Mouse (Mus musculus): ENCODE data around the gene Myo16.

Gene Myo16

GRCm38 (mm10) chr8:10303992-10304391 is 150.3 kb downstream of the Myo16 start:
- no peak for DNase-seq (ENCODE audit: low read depth, low spot score)

- no peak for DNase-seq (ENCODE audit: low read depth, low spot score)
These were observed 151.0 kb downstream of the Myo16 start for GRCm38 (mm10) chr8:10304721-10305120.

- no peak for DNase-seq (ENCODE audit: low read depth, low spot score)
These were observed 153.6 kb downstream of the Myo16 start for GRCm38 (mm10) chr8:10307345-10307744.

GRCm38 (mm10) chr8:10307770-10308476 is 154.2 kb downstream of the Myo16 start:
- DNase-seq (ENCODE audit: low read depth, low spot score): no peak

GRCm38 (mm10) chr8:10310470-10310869 is 156.8 kb downstream of the Myo16 start:
- DNase-seq (ENCODE audit: low read depth, low spot score): no peak

GRCm38 (mm10) chr8:10312316-10312715 is 158.6 kb downstream of the Myo16 start:
- DNase-seq (ENCODE audit: low read depth, low spot score): no peak

- no peak for DNase-seq (ENCODE audit: low read depth, low spot score)
These were observed 162.5 kb downstream of the Myo16 start for GRCm38 (mm10) chr8:10316201-10316600.

- DNase-seq (ENCODE audit: low read depth, low spot score): no peak
These were observed 164.4 kb downstream of the Myo16 start for GRCm38 (mm10) chr8:10318103-10318502.

GRCm38 (mm10) chr8:10350451-10350850 is 196.7 kb downstream of the Myo16 start:
- DNase-seq (ENCODE audit: low read depth, low spot score): no peak

GRCm38 (mm10) chr8:10358711-10359110 is 205.0 kb downstream of the Myo16 start:
- DNase-seq (ENCODE audit: low read depth, low spot score): no peak

GRCm38 (mm10) chr8:10362949-10363348 is 209.2 kb downstream of the Myo16 start:
- no peak for DNase-seq (ENCODE audit: low read depth, low spot score)

GRCm38 (mm10) chr8:10363654-10364406 is 210.1 kb downstream of the Myo16 start:
- no peak for DNase-seq (ENCODE audit: low read depth, low spot score)

- no peak for DNase-seq (ENCODE audit: low read depth, low spot score)
These were observed 212.4 kb downstream of the Myo16 start for GRCm38 (mm10) chr8:10366141-10366540.

- no peak for DNase-seq (ENCODE audit: low read depth, low spot score)
These were observed 218.9 kb downstream of the Myo16 start for GRCm38 (mm10) chr8:10372571-10372970.

GRCm38 (mm10) chr8:10387143-10387542 is 233.4 kb downstream of the Myo16 start:
- no peak for DNase-seq (ENCODE audit: low read depth, low spot score)

- no peak for DNase-seq (ENCODE audit: low read depth, low spot score)
These were observed 237.5 kb downstream of the Myo16 start for GRCm38 (mm10) chr8:10391096-10391683.

- no peak for DNase-seq (ENCODE audit: low read depth, low spot score)
These were observed 238.2 kb downstream of the Myo16 start for GRCm38 (mm10) chr8:10391913-10392312.

- no peak for DNase-seq (ENCODE audit: low read depth, low spot score)
These were observed 240.8 kb downstream of the Myo16 start for GRCm38 (mm10) chr8:10394506-10394905.

- no peak for DNase-seq (ENCODE audit: low read depth, low spot score)
These were observed 241.4 kb downstream of the Myo16 start for GRCm38 (mm10) chr8:10395146-10395545.

GRCm38 (mm10) chr8:10402606-10403005 is 248.9 kb downstream of the Myo16 start:
- peak; percentile 65 for DNase-seq (ENCODE audit: low read depth, low spot score)

- DNase-seq (ENCODE audit: low read depth, low spot score): peak; percentile 54
These were observed 251.8 kb downstream of the Myo16 start for GRCm38 (mm10) chr8:10405469-10405868.

- no peak for DNase-seq (ENCODE audit: low read depth, low spot score)
These were observed 255.3 kb downstream of the Myo16 start for GRCm38 (mm10) chr8:10409043-10409442.

GRCm38 (mm10) chr8:10411511-10411910 is 257.8 kb downstream of the Myo16 start:
- DNase-seq (ENCODE audit: low read depth, low spot score): no peak
